Mouse (Mus musculus) C2C12 (cell line): ENCODE data around the gene Taok2. TPM values are rescaled to one million over a fixed set of nuclear protein-coding genes. Genes with fewer than 3 reads are reported as not detected.

ENCODE experiments used
- H3K27me3 ChIP-seq: one replicate; pipeline ENCODE4 v1.6.1; 2011; ENCODE audit not compliant: control insufficient read depth, insufficient read depth, insufficient read length
- H3K36me3 ChIP-seq: one replicate; pipeline ENCODE4 v1.6.1; 2011; ENCODE audit not compliant: control insufficient read depth, insufficient read depth
- H3K4me3 ChIP-seq: one replicate; pipeline ENCODE4 v1.5.1; 2011; ENCODE audit warnings: mild to moderate bottlenecking, control low read depth; ENCODE audit not compliant: poor library complexity, insufficient read depth, severe bottlenecking
- H3K79me2 ChIP-seq: one replicate; pipeline ENCODE4 v1.6.1; 2011; ENCODE audit not compliant: control insufficient read depth, insufficient read depth
- H3K79me3 ChIP-seq: one replicate; pipeline ENCODE4 v1.6.1; 2011; ENCODE audit warnings: low read depth, control low read depth
- H3ac ChIP-seq: one replicate; pipeline ENCODE3; 2011; ENCODE audit warnings: low read depth; ENCODE audit not compliant: control insufficient read depth, insufficient read length
- CEBPB ChIP-seq: IDR thresholded peaks from one replicate; pipeline ENCODE4 v1.6.1; 2011; ENCODE audit warnings: low read depth, mild to moderate bottlenecking, control low read depth, moderate library complexity
- CTCF ChIP-seq: IDR thresholded peaks from one replicate; pipeline ENCODE4 v1.5.1; 2011; ENCODE audit not compliant: control insufficient read depth, insufficient read depth, insufficient read length
- FOSL1 ChIP-seq: IDR thresholded peaks from one replicate; pipeline ENCODE4 v1.8.0; 2011; ENCODE audit warnings: mild to moderate bottlenecking, low read length; ENCODE audit not compliant: poor library complexity, insufficient read depth, severe bottlenecking
- MAX ChIP-seq: IDR thresholded peaks from one replicate; pipeline ENCODE4 v1.6.1; 2011; ENCODE audit warnings: mild to moderate bottlenecking, control low read depth
- MYOD1 ChIP-seq: IDR thresholded peaks from one replicate; pipeline ENCODE4 v1.6.1; 2011; ENCODE audit warnings: low read depth; ENCODE audit not compliant: control insufficient read depth, insufficient read length
- MYOG ChIP-seq: IDR thresholded peaks from one replicate; pipeline ENCODE4 v1.6.1; 2011; ENCODE audit not compliant: control insufficient read depth, insufficient read length; ENCODE audit errors: extremely low read depth
- USF1 ChIP-seq: IDR thresholded peaks from one replicate; pipeline ENCODE4 v1.6.1; 2011; ENCODE audit warnings: low read depth, mild to moderate bottlenecking, control low read depth, moderate library complexity
- polyA plus RNA-seq: library from polyadenylated mRNA; unstranded; fragments of >200 nt; fragmentation: generic; extraction: Trizol; gene quantifications from one replicate; pipeline ENCODE4 v1.2.1, GENCODE M21; 2012; ENCODE audit warnings: missing spikeins

Taok2 gene
- polyA plus RNA-seq, 1 experiment, result 27.9 TPM

DNA sequence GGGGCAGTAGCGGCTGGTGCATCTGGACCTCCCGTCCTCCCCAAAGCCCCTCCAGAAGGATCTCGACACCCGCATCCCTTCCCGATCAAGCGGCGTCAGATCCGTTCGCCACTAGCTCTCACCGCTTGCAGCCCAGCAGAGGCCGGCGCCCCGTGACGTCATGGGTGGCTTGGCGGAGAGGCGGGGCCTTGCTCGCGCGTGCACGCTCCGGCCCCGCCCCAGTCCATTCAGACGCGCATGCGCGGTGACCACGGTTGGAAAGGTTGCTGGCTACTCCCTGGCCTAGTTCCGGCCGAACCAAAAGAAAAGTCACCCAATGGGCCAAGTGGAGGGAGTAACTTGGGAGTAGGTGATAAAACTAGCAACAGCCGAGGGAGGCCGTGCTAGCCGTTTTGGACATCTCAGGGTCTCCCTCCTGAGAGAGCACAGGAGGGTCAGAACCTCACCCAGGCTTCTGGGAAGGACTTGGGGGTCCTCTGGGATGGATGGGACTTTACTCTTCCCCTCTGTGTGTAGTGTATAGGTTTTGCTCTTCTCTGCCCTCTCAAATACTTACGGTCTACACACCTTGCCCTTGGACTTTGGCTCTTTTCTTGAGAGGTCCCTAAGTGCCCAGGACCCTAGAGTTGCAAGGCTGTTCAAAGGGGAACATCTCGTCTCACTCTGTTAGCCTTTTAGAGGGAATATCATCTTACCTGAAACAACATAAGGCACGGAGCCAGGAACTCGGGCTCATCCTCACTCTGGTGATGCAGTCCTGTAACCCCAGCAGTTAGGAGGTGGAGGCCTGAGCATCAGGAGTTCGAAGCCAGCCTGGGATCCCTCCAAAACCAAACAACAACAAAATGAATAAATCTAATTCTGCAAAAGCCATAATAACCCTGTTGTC, 13.8 kb upstream of the Taok2 start:
- no peaks in the 10 kb centered on the region for H3K79me2 ChIP-seq
- H3ac ChIP-seq, result peak overlapping the region; percentile 73
- peak overlapping the region; percentile 34 for H3K4me3 ChIP-seq
- TF ChIP-seq CEBPB (no peak), CTCF (no peak), USF1 (no peak), MYOD1 (no peak), FOSL1 (no peak), MYOG (no peak), MAX (no peak)
- no peaks in the 10 kb centered on the region for H3K27me3 ChIP-seq
- no peaks in the 10 kb centered on the region for H3K79me3 ChIP-seq
- H3K36me3 ChIP-seq, result no peaks in the 10 kb centered on the region

DNA sequence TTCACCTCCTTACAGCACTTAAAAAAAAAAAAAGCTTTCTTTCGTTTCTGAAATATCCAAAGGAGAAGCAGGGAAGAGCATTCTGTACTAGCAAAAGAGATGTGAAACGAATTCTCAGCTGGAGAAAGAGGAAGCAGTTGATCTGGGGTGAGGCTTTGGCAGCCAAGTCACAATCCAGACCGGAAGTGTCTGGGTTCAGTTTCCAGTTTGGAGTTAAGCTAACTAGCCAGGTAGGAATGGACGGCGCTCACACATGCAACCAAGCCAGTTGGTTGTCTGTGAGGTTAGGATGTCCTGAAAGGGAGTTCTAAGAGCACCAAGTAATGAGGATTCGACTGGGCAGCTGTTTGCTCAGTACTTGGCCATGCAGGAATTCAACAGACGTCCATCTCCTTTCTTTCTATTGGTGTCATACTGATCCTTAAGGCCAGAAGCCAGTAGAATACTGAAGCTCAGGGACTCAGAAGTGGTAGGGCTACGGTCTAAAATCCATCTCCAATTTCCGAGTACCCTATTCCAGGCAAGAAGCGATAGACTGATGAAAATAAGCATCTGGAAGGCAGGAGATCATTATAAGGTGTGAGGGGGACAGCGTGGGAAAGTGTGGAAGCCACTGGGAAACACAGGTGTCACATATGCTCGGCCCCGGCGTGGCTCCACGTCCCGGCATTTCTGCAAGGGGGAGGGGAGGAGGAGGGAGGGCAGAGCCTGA, 13.0 kb upstream of the Taok2 start:
- TF ChIP-seq MYOG (no peak), MYOD1 (no peak), CEBPB (no peak), USF1 (no peak), MAX (no peak), CTCF (no peak), FOSL1 (no peak)
- Histone ChIP-seq H3K79me2 (no peaks in the 10 kb centered on the region), H3K27me3 (no peaks in the 10 kb centered on the region), H3K79me3 (no peaks in the 10 kb centered on the region), H3ac (peak overlapping the region; percentile 73), H3K4me3 (peak overlapping the region; percentile 34), H3K36me3 (no peaks in the 10 kb centered on the region)

DNA sequence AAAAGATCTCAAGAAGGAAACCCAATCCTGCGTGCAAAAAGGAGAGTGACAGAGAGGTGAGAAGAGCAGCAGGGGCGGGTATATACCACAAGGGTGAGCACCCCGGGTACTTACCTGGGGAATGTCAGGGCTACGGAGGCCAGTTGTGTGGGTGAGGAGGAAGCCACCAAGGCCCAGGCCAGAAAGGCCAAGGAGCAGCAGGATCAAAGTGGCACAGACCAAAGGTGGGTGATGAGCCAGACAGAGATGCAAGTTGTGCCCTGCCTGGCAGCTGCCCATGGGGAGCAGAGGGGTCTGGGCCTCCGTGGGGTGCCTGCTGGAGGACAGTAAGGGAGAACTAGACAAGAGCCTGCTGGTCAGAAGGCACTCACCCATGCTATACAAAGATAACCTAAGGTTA, 12.4 kb upstream of the Taok2 start:
- H3K79me3 ChIP-seq, result no peaks in the 10 kb centered on the region
- no peaks in the 10 kb centered on the region for H3K27me3 ChIP-seq
- H3K4me3 ChIP-seq, result no peak overlapping the region
- H3K79me2 ChIP-seq, result no peaks in the 10 kb centered on the region
- H3K36me3 ChIP-seq, result no peaks in the 10 kb centered on the region
- TF ChIP-seq MAX, result no peak
- TF ChIP-seq FOSL1, result no peak
- TF ChIP-seq USF1, result no peak
- no peak for TF ChIP-seq CEBPB
- no peak for TF ChIP-seq CTCF
- no peak for TF ChIP-seq MYOD1
- H3ac ChIP-seq, result no peak overlapping the region

DNA sequence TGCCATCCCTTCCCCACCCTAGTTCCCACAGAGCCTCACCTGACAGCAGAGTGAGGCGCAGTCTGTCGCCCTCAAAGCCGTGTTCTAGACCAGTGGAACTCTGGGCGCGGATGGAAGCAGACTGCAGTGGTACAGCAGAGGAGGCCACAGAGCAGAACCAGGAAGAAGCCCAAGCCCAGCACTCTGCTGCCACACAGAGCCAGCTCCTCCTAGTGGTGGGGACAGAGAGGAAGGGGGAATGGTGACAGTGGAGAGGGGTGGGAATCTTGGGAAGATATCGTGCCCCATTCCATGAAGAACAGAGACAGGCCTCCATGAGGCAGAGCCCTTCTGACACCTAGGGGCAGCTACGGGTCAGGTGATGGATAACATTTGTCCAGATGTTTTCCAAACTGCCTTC, 4.3 kb upstream of the Taok2 start:
- peaks cover 5% of the 10 kb centered on the region for H3K79me2 ChIP-seq

DNA sequence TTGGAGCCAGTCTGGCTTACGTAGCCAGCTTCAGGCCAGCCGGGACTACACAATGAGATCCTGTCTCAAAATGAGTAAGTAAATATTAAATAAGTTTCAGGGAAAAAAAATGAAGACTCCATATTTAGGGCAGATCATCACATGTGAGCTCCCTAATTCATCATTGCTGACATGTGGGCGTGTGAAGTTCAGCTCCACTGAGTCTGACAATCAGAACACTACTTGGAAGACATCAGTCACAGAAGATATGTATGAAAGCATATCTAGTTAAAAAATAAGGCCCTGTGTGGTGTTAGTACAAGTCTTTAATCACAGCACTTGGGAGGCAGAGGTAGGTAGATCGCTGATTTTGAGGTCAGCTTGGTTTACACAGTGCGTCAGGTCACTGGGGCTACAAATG, 2.8 kb upstream of the Taok2 start:
- Histone ChIP-seq H3K4me3 (no peak overlapping the region), H3ac (no peak overlapping the region), H3K79me2 (peaks cover 21% of the 10 kb centered on the region), H3K79me3 (peaks cover 21% of the 10 kb centered on the region), H3K27me3 (no peaks in the 10 kb centered on the region), H3K36me3 (no peaks in the 10 kb centered on the region)
- TF ChIP-seq MYOG, result no peak
- TF ChIP-seq USF1, result no peak
- TF ChIP-seq FOSL1, result no peak
- TF ChIP-seq MAX, result no peak
- no peak for TF ChIP-seq MYOD1
- no peak for TF ChIP-seq CTCF
- no peak for TF ChIP-seq CEBPB

More for the DNA sequence above, 4.3 kb upstream of the Taok2 start:
- Histone ChIP-seq H3K4me3 (no peak overlapping the region), H3K36me3 (no peaks in the 10 kb centered on the region), H3ac (no peak overlapping the region), H3K79me3 (peaks cover 6% of the 10 kb centered on the region), H3K27me3 (no peaks in the 10 kb centered on the region)
- TF ChIP-seq MYOG, result no peak
- TF ChIP-seq CEBPB, result no peak
- no peak for TF ChIP-seq FOSL1
- TF ChIP-seq CTCF, result peak; percentile 1
- TF ChIP-seq MYOD1, result no peak
- no peak for TF ChIP-seq USF1
